ENCODE assay signal across 31 mouse cellular contexts in genomic region chr8:64711544-64711943, GRCm38 (mm10). TPM values are rescaled to one million over a fixed set of nuclear protein-coding genes. Genes with fewer than 3 reads are reported as not detected.
"Had no signal": no experiment of that assay in that cellular context is flagged by ENCODE, and none has a peak within 500 bp of the region (broad histone marks: within the 10 kb centered on the region; RNA-seq: fewer than 3 reads in every experiment).

No protein-coding gene starts in this region.

- DNase-seq: heart, postnatal 10 days; heart, postnatal 36 days; heart, postnatal 4 days; kidney, adult 11 months; kidney, adult 18-20 months; kidney, adult 2 months; kidney, adult 8-10 months; kidney, adult 9 months; kidney, postnatal 10 days; kidney, postnatal 14 days; kidney, postnatal 25 days; kidney, postnatal 36 days; kidney, postnatal 4 days; layer of hippocampus, adult 9-11 months; layer of hippocampus, postnatal 36 days had no signal

- H3K27me3 ChIP-seq: heart, embryonic 12.5 days; heart, embryonic 13.5 days; heart, embryonic 15.5 days; hindbrain, embryonic 12.5 days; hindbrain, embryonic 13.5 days; hindbrain, embryonic 15.5 days; intestine, embryonic 15.5 days; kidney, embryonic 15.5 days had no signal

- H3K4me3 ChIP-seq: heart, embryonic 12.5 days; heart, embryonic 13.5 days; heart, embryonic 15.5 days; hindbrain, embryonic 10.5 days; hindbrain, embryonic 12.5 days; hindbrain, embryonic 13.5 days; hindbrain, embryonic 15.5 days; intestine, embryonic 15.5 days; kidney, embryonic 15.5 days; layer of hippocampus, adult 2 months; left cerebral cortex, adult 2 months had no signal

- H3K4me2 ChIP-seq: heart, embryonic 11.5 days; heart, embryonic 12.5 days; heart, embryonic 13.5 days; heart, embryonic 15.5 days; hindbrain, embryonic 12.5 days; hindbrain, embryonic 13.5 days; hindbrain, embryonic 14.5 days; hindbrain, embryonic 15.5 days; intestine, embryonic 15.5 days; kidney, embryonic 15.5 days had no signal

- H3K4me1 ChIP-seq: heart, embryonic 13.5 days; heart, embryonic 15.5 days; hindbrain, embryonic 10.5 days; hindbrain, embryonic 12.5 days; hindbrain, embryonic 13.5 days; hindbrain, embryonic 15.5 days; intestine, embryonic 15.5 days; kidney, embryonic 15.5 days had no signal

- H3K36me3 ChIP-seq: heart, embryonic 13.5 days; heart, embryonic 15.5 days had no signal

- H3K9me3 ChIP-seq: heart, embryonic 13.5 days; heart, embryonic 15.5 days; hindbrain, embryonic 10.5 days; hindbrain, embryonic 12.5 days; hindbrain, embryonic 13.5 days; hindbrain, embryonic 15.5 days; intestine, embryonic 15.5 days; kidney, embryonic 15.5 days had no signal

- H3K27ac ChIP-seq: heart, embryonic 13.5 days; heart, embryonic 15.5 days; hindbrain, embryonic 10.5 days; hindbrain, embryonic 12.5 days; hindbrain, embryonic 13.5 days; hindbrain, embryonic 14.5 days; hindbrain, embryonic 15.5 days; hindbrain, postnatal 0 days; intestine, embryonic 15.5 days; kidney, embryonic 15.5 days; kidney, postnatal 0 days; layer of hippocampus, adult 2 months; left cerebral cortex, adult 2 months had no signal

RNA-seq across cellular contexts. Expression of gene Cpe, which starts 18.7 kb away (rescaled TPM):
- total RNA-seq: hematopoietic stem cell, adult 5-6 weeks had no signal
